Mouse (Mus musculus) brain, embryonic 14.5 days (tissue): ENCODE results near the gene Olfr735.

ENCODE experiments used
- CTCF ChIP-seq: fragments of 200-500 bp; IDR thresholded peaks from 2 replicates; pipeline ENCODE4 v1.5.1; 2012; ENCODE audit warnings: inconsistent platforms, mild to moderate bottlenecking, moderate library complexity, borderline replicate concordance; ENCODE audit not compliant: insufficient read depth, insufficient read length; ENCODE audit errors: extremely low read depth
- POLR2A ChIP-seq: fragments of 200-500 bp; IDR thresholded peaks from 2 replicates; pipeline ENCODE4 v1.6.1; 2012; ENCODE audit warnings: mild to moderate bottlenecking, inconsistent platforms, borderline replicate concordance; ENCODE audit not compliant: poor library complexity, insufficient read depth, insufficient read length, severe bottlenecking; ENCODE audit errors: extremely low read depth

DNA sequence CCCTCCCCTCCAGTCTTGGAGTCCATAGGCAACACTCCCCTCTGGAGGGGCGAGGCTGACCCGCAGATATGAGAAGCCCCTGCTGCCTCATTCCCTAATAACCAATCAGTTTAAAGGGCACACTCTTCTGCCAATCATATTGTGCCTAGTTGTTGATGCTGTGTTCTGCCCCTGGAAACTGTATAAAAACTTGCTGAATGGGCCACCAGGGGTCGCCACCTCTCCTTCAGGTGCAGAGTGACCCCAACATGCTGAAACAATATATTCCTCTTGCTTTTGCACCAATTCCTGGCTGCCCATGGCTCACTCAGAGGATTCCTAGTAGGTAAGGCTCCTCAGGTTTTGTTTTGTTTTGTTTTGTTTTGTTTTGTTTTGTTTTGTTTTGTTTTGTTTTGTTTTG, 3.8 kb upstream of the Olfr735 start:
- peak; percentile 24; the same call in 1 of the 2 replicates for TF ChIP-seq CTCF
- no peak for TF ChIP-seq POLR2A
